Mouse (Mus musculus) midbrain, embryonic 11.5 days (tissue): ENCODE measurements around the gene Trim62. TPM values are rescaled to one million over a fixed set of nuclear protein-coding genes. Genes with fewer than 3 reads are reported as not detected.

Source experiments
- ATAC-seq: fragments of 200-750 bp; cut with Nextera tagmentation; 2 replicates; pipeline ENCODE4 v1.8.0; 2017; ENCODE audit warnings: moderate TSS enrichment, moderate library complexity; ENCODE audit not compliant: low FRiP score
- DNase-seq: peaks from one replicate; pipeline ENCODE4 v3.0.0; 2015; ENCODE audit warnings: low spot score; ENCODE audit errors: missing footprints
- H3K27ac ChIP-seq: fragments of 300-500 bp; sonication (generic); 2 replicates; pipeline ENCODE4 v1.5.1; 2014; ENCODE audit warnings: low read depth, low read length
- H3K27me3 ChIP-seq: fragments of 300-500 bp; sonication (generic); 2 replicates; pipeline ENCODE4 v1.6.1; 2014; ENCODE audit warnings: mild to moderate bottlenecking, low read length, moderate library complexity, mixed read lengths; ENCODE audit not compliant: control insufficient read depth, insufficient read depth
- H3K36me3 ChIP-seq: fragments of 300-500 bp; sonication (generic); 2 replicates; pipeline ENCODE4 v1.6.1; 2014; ENCODE audit warnings: mild to moderate bottlenecking, low read length, moderate library complexity, mixed read lengths; ENCODE audit not compliant: control insufficient read depth, insufficient read depth
- H3K4me1 ChIP-seq: fragments of 300-500 bp; sonication (generic); 2 replicates; pipeline ENCODE4 v1.6.1; 2014; ENCODE audit warnings: low read length; ENCODE audit not compliant: control insufficient read depth, insufficient read depth
- H3K4me2 ChIP-seq: fragments of 300-500 bp; sonication (generic); 2 replicates; pipeline ENCODE4 v1.6.1; 2014; ENCODE audit warnings: mild to moderate bottlenecking, moderate library complexity
- H3K4me3 ChIP-seq: fragments of 300-500 bp; sonication (generic); 2 replicates; pipeline ENCODE4 v1.5.1; 2014; ENCODE audit warnings: low read depth, low read length
- H3K9ac ChIP-seq: fragments of 300-500 bp; sonication (generic); 2 replicates; pipeline ENCODE4 v1.6.1; 2014; ENCODE audit warnings: low read length
- H3K9me3 ChIP-seq: fragments of 300-500 bp; sonication (generic); 2 replicates; pipeline ENCODE4 v1.6.1; 2016; ENCODE audit warnings: low read length; ENCODE audit not compliant: control insufficient read depth
- WGBS: fragments of 180-500 bp; shearing (Covaris S2); extraction: QIAGEN DNeasy Blood & Tissue Kit; methylation state at CpG from one replicate; pipeline ENCODE4 v1.1.7; 2014; 5-methylcytosine and 5-hydroxymethylcytosine counted together
- polyA plus RNA-seq: library from polyadenylated mRNA; unstranded; fragments of >200 nt; fragmentation: Nextera tagmentation; extraction: Ambion mirVana; gene quantifications from 2 replicates; pipeline ENCODE4 v1.2.1, GENCODE M21; 2014

The Trim62 gene
- polyA plus RNA-seq, 1 experiment from 2014 or later = 10.3 TPM

DNA sequence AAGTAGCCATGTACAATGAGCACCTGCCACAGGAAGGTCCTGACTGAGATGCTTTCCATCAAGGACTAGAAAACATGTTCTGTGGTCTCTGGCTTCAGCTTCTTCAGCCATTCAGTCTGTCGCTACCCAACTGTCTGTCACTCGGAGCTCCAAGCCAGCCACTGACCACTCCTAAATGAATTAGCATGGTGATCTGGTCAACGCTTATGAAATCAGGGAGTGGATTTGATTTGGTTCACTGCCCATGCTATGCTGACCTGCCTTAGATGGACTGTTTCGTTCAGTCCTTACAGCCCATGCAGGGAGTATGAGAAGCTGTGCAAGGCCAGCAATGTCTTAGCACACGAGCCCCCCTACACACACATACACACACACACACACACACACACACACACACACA is 70.5 kb downstream of the Trim62 start:
- DNase-seq = no peak
- no peaks in the 10 kb centered on the region for H3K9me3 ChIP-seq
- 84% methylated on average over 5 of the region's 5 CpGs for WGBS

DNA sequence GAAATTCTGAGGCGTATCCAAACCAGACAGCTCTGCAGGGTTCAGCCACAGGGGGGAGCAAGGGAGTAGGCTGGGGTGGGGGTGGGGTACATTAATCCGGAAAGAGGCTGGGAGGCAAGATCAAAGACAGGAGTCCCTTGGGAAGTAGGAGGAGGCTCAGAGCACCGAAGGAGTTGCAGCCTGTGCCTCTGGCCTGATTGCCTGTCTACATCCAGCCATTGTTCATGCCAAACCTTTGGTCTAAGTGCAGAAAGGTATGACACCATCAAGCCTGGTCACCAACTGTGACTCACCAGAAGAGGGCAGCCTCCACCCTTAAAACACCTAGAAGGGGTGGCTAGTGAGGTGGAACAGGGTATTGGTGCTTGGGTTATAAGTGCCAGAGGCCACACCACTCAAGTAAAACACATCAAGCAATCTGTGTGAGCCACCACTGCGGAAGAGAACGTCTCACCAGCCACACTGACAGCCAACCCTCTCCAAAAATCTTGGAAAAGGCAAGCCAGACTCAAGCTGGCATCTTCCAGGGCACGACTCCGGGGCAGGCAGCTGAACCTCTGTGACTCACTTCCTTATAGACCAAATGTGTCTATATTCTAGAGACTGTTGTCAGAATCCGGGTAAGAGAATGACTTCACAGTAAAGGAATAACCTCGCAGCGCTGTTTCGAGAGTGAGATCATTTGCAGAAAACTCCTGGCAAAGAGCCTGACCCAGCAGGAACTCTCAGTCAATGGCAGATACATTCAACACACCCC is 74.0 kb downstream of the Trim62 start:
- WGBS = 50% methylated on average over 11 of the region's 11 CpGs
- peak; percentile 94 for DNase-seq
- no peak overlapping the region for H3K9ac ChIP-seq
- H3K4me1 ChIP-seq = peaks cover 6% of the 10 kb centered on the region
- H3K27ac ChIP-seq = no peak overlapping the region
- H3K4me3 ChIP-seq = no peak overlapping the region
- no peak overlapping the region for H3K4me2 ChIP-seq
- peaks cover 6% of the 10 kb centered on the region for H3K27me3 ChIP-seq
- ATAC-seq = peak; percentile 60; the same call in 1 of the 2 replicates
- H3K9me3 ChIP-seq = no peaks in the 10 kb centered on the region
- H3K36me3 ChIP-seq = no peaks in the 10 kb centered on the region

More for the DNA sequence above, 70.5 kb downstream of the Trim62 start:
- H3K4me2 ChIP-seq = no peak overlapping the region
- no peak overlapping the region for H3K9ac ChIP-seq
- no peaks in the 10 kb centered on the region; the same call in 1 of the 2 replicates for H3K4me1 ChIP-seq
- no peak overlapping the region for H3K4me3 ChIP-seq
- no peak overlapping the region for H3K27ac ChIP-seq
- H3K36me3 ChIP-seq = no peaks in the 10 kb centered on the region
- H3K27me3 ChIP-seq = no peaks in the 10 kb centered on the region
- no peak for ATAC-seq

DNA sequence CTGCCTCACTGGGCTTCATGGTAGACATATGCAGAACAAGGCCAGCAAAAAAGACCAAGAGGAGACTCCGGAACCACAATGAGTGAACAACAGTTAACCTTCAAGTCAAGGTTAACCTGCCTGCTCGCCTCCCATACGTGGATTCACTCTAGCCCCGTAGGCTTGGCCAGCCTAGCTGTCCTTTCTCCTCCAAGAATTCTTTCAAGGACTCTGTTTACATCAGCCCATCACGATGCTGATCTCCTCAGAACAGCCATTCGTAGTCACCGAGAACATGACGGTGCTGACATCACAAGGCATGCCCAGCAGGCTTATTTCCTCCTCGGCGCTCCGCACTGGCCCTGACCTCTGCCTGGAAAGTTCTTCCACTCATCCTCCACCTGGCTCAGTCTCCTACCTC is 74.8 kb downstream of the Trim62 start:
- Histone ChIP-seq H3K4me2 (no peak overlapping the region), H3K36me3 (no peaks in the 10 kb centered on the region), H3K9ac (no peak overlapping the region), H3K27me3 (peaks cover 6% of the 10 kb centered on the region), H3K27ac (no peak overlapping the region), H3K9me3 (no peaks in the 10 kb centered on the region), H3K4me3 (no peak overlapping the region), H3K4me1 (peaks cover 6% of the 10 kb centered on the region)
- DNase-seq (no peak), ATAC-seq (no peak)
- WGBS = 89% methylated on average over 11 of the region's 11 CpGs

DNA sequence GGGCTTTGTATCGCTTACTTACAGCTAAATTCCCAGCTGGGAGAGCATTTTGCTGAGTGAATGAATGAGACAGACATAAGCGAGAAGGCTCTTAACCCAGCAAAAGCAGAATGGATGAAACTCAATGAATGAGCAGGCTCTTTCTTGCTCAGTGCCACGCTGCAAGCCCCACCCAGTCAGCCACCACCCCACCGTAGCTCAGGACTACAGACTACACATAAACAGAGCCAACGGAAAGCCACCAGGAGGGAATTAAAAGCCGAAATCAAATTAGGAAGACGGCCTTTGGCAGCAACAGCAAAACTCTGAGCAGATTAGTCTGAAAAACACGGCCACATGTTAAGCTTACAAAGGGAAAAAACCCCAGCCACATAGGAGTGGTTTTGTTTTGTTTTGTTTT is 75.5 kb downstream of the Trim62 start:
- H3K9ac ChIP-seq = no peak overlapping the region
- no peak overlapping the region for H3K4me3 ChIP-seq
- H3K36me3 ChIP-seq = no peaks in the 10 kb centered on the region
- ATAC-seq = no peak
- H3K9me3 ChIP-seq = no peaks in the 10 kb centered on the region
- peaks cover 6% of the 10 kb centered on the region for H3K4me1 ChIP-seq
- 68% methylated on average over 8 of the region's 8 CpGs for WGBS
- DNase-seq = no peak
- H3K27ac ChIP-seq = no peak overlapping the region
- H3K27me3 ChIP-seq = peaks cover 6% of the 10 kb centered on the region
- H3K4me2 ChIP-seq = no peak overlapping the region

DNA sequence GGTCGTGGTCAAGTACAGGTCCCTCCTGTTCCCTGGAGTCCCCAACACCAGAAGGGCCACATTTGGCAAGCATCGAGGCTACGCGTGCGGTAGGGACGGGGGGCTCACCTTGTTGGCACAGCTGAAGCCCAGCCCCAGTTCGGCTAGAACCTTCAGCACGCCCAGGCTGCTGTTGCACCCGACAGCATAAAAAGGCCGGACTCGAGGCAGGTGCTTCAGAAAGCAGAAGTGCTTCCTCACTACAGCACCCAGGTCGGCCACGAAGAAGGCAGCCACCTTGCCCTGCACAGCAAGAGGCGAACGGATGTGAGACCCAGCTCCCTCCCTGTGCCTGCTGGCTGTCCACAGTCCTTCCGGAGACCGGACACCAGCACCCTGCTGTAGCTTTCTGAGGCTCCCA is 76.3 kb downstream of the Trim62 start:
- no peaks in the 10 kb centered on the region for H3K36me3 ChIP-seq
- 86% methylated on average over 17 of the region's 17 CpGs for WGBS
- no peak overlapping the region for H3K4me2 ChIP-seq
- ATAC-seq = no peak
- no peak overlapping the region for H3K27ac ChIP-seq
- H3K4me1 ChIP-seq = peaks cover 6% of the 10 kb centered on the region
- H3K4me3 ChIP-seq = no peak overlapping the region
- H3K27me3 ChIP-seq = peaks cover 9% of the 10 kb centered on the region
- no peaks in the 10 kb centered on the region for H3K9me3 ChIP-seq
- DNase-seq = no peak
- H3K9ac ChIP-seq = no peak overlapping the region

Other genes with a start within 250 kb of the Trim62 start
- 85.6 and 110 TPM in 2 replicates for gene Phc2, start 228.9 kb upstream of the Trim62 start, polyA plus RNA-seq
- gene A3galt2, start 128.2 kb upstream of the Trim62 start, polyA plus RNA-seq = 0.15 and 0.18 TPM in 2 replicates
- gene Zfp362, start 77.5 kb upstream of the Trim62 start, polyA plus RNA-seq = 30.1 and 31.7 TPM in 2 replicates
- gene Azin2, start 78.9 kb downstream of the Trim62 start, polyA plus RNA-seq = 11.5 and 14.4 TPM in 2 replicates
- gene Ak2, start 108.4 kb downstream of the Trim62 start, polyA plus RNA-seq = 131 and 141 TPM in 2 replicates
- 8.7 and 9.3 TPM in 2 replicates for gene Rnf19b, start 174.7 kb downstream of the Trim62 start, polyA plus RNA-seq
- 0.20 and 0.43 TPM in 2 replicates for gene Tmem54, start 222.0 kb downstream of the Trim62 start, polyA plus RNA-seq
- gene Hpca, start 238.5 kb downstream of the Trim62 start, polyA plus RNA-seq = 2.0 and 2.3 TPM in 2 replicates